Mouse (Mus musculus) frontal cortex, postnatal 36 days (tissue): ENCODE measurements around the gene Nuak1.
A peak's percentile ranks its signal among the peaks of the same experiment; 100 is the strongest.
"Not testable (repeated sequence)": the region's sequence is repeated elsewhere in the genome, so short reads cannot be mapped to it uniquely, and the experiment has no call there.

Experiments used
- DNase-seq, 2 experiments: peaks; one replicate each; pipeline ENCODE4 v3.0.0; 2022; ENCODE audit warnings: low spot score in 2 of 2

Gene Nuak1

DNA sequence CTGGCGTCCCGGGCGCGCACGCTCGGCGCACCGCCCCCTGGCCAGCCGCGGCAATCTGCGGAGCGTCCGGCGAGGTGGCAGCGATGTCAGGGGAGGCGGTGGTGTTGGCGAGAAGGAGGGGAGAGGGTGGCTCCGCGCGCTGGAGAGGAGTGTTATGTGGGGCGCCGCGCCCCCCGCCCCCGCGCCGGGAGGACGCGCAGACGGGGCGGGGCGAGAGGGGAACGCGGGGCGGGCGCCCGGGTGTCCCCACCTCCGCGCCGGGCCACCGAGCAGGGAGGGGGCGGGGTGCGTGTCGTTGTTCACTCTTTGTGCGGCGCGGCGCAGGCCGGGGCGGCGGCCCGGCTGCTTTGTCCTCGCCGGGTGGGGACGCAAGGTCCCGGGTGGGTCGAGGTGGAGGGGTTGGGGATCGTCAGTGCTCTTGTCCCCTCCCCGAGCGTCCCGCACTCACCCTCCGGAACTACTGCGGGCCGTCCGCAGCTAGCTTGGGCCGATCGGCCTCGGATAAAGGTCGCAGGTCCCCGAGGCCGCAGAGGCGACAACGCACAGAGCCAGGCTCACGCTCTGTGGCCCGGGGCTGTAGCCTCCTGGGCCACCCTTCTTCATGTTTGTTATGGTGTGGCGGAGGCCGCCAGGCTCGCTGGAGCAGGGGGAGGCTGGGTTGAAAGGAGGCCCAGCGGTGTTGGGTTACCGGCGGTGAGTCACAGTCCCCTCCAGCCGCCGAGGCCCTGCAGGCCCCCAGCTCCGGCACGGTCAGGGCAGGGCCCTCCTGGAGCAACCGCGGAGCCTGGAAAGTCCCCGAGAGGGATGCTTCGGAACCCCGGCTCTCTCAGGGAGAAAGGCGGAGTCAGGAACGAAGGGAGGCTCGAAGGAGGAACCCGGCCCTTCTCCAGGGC lies at the start of gene Nuak1:
Gene Nuak1 (minus strand): TSS at position 57 of the 893 bp plus-strand sequence.
- peak; percentile 85 to 86 for DNase-seq

DNA sequence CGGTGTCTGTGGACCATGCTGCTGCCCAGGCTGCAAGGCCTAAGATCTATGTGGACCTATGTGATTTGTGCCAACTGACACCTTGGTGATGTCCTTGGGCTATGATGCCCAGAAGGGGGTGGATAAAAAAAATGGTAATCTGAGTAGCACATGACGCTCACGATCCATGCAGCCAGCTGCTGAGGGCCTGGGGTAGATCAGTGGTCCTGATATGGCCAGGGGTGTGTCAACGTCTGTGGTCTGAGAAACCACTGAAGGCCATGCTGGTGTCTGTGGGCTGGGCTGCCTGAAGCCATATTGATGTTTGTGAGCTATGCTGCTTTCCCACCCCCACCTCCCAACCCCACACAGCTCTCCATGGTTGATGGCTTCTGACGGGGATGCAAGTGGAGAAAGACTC lies 49.7 kb upstream of the Nuak1 start:
- DNase-seq = no peak

DNA sequence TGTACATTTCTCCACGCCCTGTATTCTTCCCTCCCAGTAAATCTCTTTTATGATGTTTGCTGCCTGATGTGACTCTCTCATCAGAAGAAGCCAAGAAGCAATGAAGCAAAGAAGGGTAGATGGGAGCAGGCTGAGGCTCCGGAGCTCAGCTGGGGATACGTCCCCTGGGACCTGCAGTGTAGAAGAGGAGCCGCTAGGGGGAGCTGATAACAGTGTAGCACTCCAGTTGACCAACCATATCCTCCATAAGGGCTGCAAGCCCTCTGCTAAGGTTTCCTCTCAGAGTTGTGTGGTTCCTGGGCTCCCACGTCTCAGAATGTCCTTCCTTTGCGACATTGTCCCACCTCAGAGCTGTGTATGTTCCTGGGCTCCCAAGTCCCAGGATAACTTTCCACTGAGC lies 47.9 kb upstream of the Nuak1 start:
- peak; percentile 8 to 35 for DNase-seq

DNA sequence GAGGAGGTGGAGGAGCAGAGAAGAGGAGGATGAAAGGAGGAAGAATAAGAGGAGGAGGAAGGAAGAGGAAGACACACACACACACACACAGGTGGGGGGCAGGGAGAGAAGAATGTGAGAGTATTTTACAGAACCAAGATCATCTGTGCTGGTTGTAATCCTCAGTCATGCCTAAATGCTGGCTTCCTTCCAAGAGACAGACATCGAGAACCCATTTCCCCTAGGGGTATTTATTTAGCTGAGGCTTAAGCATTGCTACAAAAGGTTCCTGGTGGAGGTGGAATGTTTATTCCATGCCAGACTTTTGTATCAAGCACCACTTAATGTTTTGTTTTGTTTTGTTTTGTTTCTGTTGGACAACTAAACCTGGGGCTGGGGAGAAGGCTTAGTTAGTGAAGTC lies 44.3 kb upstream of the Nuak1 start:
- no peak for DNase-seq

DNA sequence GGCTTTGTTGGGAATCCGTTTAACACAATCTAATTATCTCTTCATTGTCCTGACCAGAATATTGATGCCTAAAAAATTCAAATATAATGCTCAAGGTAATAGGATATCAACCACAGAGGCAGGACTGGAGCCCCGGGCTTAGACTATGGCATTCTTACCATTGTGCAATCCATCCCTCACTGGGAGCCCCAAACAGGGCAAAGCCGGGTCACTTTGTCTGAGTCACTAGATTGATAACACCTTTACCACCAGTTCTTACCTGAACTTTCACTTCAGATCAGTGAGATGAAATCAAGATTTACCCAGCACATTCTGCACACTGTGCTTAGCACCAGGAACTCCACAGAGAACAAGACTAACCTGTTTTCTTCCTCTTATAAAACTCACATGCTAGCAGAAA lies 43.2 kb upstream of the Nuak1 start:
- DNase-seq = no peak

DNA sequence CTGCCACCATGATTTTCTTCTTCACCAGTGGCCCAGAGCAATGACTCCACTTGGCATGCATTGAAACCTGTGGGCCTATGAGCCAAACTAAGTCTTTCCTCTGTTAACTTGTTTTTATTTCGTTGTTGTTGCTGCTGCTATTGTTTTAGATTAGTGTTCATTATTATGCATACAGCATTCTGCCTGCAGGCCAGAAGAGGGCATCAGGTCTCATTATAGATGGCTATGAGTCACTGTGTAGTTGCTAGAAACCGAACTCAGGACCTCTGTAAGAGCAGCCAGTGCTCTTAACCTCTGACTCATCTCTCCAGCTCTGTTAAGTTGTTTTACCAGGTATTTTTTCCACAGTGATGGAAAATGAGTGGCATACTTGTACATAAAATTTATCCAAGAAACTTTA lies 42.7 kb upstream of the Nuak1 start:
- no peak for DNase-seq

DNA sequence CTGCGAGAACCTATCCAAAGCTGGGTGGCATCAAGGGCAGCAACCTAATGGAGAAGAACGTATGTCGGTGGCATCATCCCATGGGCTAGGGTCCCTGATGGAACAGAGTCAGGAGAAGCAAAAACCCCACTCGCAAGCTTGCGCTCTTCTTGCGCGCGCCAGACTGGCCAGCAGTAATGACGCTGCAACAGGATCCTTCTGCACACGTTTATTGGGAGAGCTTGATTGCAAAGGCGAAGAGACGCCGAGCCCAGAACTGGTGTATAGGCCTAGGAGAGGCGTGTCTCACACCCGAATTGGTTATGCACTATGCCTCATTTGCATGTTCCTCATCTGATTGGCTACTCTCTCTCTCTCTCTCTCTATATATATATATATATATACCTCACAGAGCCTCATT lies 42.0 kb upstream of the Nuak1 start:
- not testable (repeated sequence) for DNase-seq

DNA sequence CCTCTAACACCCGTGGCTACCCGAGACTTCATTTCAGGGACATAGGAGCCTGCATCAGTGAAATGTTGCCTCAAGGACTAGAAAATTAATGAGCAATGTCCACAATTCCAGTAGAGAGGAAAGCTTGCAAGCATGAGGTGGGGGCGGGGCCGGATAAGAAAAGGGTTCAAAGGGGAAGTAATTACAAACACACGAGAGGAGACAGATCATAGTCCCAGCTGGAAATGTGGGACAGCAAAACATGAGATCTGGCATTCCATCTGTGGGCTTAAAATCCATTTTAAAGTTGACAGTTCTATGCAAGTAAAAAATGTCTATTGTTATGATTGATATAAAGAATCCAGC lies 40.9 kb upstream of the Nuak1 start:
- DNase-seq = no peak

DNA sequence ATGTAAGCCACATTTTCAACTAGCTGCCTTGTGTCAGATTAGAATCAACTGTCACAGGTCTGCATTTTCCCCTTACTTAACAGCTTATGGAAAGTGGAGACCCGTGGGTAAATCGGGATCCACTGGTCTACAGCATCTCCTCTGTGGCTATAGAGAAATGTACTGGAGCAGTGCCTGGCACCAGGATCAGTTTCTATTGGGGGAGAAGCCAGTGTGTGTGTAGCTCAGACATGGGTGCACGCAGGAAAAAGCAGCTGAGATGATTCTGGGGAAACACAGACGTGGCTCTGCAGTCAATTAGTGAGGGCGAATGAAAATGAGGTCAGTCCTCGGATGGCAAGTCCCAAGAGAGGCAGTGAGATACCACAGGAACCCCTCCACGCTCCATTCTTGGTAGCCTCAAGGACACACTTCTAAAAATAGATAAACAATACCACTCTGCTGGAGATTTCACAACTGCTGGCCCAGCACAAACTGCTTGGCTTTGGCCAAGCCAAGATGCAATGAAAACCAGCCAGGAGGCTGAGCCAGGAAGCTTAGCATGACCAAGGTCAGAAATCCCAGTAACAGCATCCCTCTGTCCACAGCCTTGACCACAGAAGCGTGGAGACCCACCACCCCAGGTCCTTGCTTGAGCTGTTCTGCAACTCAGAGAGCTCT lies 40.4 kb upstream of the Nuak1 start:
- DNase-seq = no peak

DNA sequence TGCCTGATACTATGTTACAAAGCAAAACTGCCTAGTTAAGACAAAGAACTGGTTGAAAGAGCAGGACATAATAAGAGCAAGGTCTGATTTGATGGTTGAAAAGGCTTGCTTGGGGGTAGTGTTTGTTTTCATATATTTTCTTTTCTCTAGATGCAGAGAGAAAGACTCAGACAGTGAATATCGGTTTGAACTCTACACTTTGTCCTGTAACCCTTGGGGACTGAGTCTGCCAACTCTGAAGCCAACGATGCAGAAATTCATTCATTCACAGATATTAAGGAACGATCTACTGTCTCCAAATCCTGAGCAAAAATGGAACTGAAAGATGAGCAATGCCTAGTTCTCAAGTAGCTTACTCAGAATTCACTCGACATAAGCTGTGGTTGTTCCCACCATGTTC lies 39.7 kb upstream of the Nuak1 start:
- no peak for DNase-seq

DNA sequence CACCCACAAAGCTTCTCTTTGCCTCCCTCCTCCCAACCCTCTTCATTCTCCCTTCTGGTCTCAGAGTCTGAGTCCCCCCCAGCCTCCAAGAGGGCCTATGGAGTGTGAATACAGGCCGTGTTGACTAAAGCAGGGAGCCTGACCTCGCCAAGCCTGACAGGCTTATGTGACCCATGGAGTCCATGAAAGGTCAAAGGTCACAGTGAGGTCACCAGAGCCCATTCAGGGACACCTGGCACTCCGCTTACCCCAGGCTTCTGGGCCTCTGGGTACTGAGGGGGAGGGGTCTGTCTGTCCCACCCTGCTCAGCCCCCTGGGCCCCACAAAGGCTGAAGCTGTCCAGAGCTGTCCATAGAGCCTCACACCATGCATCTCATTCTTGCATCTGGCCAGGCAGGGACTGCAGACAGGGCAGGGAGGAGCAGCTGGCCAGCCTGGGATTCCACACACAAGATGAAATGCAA lies 37.2 kb upstream of the Nuak1 start:
- no peak for DNase-seq

DNA sequence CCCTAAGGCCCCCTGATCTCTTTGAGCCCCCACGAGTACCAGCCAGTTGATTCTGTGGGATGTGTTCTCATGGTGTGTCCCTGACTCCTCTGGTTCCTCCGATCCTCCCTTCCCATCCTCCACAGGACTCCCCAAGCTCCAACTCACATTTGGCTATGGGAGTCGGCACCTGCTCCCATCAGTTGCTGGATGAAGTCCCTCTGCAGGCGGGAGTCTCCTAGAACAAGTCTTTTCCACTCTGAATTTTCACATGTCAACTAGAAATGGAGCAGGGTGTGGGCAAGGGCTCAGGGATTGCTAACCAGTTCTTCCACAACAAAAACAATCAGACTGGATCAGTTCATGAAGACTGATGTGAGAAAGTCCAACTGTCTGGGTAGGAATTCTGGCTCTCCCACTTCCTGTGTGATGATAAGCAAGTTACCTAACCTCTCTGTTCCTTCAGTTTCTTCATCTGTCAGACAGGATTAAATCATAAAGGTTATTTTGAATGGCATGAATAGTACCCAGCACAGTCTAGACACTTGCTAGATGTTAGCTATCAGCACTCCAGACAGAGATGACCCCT lies 36.7 kb upstream of the Nuak1 start:
- no peak for DNase-seq

DNA sequence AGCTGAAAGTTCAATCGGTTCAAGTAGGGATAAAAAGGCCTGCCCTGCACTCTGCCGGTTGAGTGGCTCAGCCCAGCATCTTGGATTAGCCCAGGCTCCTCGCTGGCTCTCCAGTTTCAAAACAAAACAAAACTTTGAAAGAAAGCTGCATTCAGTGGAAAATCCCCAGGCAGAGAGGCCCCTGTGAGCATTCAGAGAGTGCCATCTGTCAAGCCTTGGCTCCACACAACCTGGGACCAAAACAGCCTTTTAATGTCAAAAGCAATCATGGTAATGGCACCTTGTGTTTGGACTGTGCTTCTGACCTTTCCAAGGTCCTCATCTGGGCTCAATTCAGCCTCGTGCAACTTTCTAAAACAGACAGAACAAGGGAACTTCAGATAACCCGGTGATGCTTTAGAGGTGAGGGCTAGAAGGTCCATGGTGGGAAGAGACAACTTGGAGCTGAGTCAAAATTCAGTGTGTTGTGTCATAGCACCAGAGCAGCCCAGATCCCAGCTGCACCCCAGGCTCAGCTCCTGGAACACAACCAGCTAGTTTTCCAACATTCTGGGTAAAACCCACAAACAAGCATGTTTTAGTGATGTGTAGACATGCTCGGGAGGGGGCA lies 27.3 kb upstream of the Nuak1 start:
- DNase-seq = no peak

DNA sequence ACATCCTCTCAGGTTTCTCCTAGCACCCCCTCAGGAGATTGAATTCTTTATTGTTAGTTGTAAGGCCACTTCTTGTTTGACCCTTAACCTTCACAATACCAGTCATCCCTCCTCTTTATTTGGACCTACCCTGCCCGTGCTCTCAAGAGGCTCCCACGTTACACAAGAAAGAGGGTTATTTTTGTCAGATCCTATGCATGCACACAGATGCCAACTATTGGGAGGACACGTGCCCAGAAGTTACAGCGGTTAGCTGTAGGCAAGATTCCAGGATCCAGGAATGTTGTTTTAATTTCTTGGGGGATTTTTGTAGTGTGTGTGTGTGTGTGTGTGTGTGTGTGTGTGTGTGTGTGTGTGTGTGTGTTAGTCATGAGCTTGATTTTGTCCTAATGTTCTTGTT lies 25.1 kb upstream of the Nuak1 start:
- DNase-seq = no peak

DNA sequence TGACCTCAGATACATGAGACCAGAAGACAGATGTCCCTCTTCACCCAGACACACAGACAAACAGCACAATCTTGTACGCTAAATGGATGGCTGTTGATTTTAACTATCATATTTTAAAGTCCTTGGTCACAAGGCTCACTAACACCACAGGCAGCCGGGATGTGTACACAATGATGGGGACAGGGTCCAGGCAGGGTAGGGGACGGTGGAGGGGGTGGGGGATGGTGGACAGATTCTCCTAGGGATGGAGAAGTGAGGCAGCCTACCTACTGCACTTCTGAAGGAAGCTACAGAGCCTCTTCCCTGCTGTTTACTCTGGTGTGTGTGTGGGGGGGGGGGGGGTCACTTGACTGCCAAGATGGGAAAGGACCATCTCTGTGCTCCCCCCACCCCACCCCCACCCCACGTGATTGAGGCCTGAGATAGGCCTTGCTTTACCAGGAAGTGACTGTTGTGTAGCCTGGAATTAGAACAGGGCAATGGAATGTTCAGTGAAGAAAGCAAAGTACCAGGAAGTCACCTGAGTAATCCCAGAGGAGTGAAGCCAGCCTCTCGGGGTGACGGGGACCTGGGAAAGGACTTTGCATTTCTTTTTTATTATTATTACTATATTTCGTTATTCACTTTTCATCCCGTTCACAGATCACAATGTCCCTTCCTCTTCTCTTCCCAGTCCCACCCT lies 20.2 kb upstream of the Nuak1 start:
- DNase-seq = no peak

DNA sequence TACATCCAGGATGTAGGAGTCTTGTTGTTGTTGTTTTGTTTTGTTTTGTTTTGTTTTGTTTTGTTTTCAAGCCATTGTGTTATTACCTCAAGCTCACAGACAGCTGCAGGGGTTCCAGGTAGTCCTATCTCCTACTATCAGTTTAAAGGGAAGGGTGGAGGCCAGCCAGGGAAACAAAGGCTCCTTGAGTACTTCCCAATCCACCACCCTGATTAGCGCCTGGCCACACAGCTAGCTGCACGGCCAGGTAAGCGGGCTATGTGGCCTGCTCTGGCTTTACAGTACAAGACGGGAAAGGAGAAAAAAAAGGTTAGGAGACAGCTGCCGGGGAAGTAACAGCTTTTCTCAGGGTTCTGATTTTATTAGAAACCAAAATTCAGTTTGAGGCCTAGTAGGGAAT lies 17.7 kb upstream of the Nuak1 start:
- DNase-seq = no peak

DNA sequence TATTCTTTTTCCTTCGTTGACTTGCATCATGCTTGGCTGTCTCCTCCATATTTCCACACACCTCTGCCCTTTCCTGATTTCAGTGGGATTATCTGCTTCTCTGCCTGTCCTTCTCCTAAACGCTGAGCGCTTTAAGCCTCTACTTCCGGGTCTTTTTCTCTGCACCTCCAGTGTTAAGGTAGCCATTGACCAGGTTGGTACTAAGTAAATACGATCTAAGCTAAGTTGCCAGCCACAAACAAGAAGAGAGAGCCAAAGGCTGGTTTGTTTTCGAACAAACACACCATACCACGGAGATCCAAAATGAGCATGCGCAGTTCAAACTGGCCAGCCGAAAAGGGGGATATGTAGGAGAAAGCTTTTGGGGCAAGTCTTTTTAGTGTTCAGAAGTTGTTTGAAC lies 17.1 kb upstream of the Nuak1 start:
- DNase-seq = no peak

DNA sequence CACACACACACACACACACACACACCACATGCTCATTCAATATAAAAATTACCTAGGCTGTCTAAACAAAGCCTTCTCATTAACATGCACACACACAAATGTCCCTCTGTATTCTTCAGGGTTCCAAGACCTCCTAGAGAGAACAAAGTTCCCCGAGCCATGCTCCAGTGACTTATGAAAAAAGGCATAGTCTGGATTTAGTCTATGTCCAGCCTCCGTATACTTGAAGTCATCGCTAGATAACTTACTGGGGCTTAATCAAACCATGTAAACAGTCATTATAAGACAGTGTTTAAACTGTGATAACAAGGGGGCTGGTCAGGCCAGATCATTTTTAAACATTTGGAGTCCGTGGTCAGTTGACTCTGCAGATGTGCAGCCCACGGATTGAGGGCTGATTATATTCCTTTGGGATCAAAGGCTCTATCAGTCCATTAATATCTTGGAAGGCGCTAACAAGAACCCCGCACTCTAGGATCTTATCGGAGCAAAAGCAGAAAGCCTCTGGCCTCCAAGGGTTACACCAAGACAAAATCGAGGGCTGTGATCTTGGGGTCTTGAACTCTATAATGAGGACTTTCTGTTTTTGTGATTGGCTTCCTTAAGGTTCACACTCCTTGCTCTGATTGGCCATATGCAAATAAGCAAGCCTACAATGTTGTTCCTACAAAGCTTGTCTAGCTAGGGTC lies 16.4 kb upstream of the Nuak1 start:
- DNase-seq = no peak

DNA sequence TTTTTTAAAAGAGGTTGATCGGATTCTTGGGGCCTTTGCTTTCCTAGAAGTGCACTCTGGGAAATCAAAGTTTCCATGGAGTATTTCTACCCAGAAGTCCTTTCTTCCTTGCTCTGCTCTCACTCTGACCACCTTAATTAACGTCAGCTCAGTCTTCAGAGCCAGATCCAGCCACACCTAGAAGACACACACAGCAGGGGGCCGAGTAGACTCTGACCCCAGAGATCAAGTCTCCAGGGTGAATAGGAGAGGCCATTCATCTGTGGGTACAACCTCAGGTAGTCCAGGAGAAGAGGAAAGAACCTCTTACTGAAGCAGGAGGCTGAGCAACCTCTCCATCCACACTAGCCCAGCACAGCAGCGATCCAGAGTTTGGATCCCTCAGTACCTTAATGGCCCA lies 11.5 kb upstream of the Nuak1 start:
- no peak for DNase-seq

DNA sequence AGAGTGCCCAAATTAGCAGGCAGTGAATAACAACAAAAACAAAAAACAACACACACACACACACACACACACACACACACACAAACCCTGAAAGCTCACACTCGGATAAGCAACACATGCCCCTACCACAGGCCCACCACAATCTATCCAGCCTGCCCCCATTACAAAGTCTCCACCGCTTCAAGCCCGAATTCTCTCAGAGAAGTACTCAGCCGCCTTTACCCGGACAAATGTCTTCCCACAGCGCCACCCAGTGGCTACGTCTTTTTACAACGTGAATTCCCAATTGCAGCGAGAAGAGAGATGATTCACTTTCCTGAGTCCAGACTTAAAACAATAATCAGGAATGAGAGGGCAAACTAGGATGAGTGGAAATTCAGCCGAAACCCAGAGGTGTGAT lies 10.3 kb upstream of the Nuak1 start:
- peak; percentile 87 to 88 for DNase-seq

DNA sequence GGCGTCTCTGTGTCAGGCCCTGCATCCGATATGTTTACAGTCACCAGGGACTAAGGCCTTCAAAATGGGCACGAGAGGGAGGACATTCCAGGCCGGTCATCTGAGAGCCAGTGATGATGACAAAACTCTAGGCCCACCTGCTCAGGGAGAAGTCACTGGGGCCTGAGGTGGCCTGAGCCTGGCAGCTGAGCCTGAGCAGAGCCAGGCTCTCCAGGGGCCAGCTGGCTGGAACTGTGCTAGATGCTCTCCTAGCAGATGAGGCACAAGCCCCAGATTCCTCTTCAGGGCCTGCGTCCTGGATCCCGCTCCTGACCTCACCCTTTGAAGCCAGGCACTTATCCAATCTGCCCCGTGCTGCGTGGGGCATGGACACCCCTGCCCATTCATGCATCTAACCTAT lies 9.3 kb upstream of the Nuak1 start:
- no peak for DNase-seq
